Mouse (Mus musculus) liver, embryonic 14.5 days (tissue): Measurements from ENCODE around the gene Map7.

Experiments used
- CTCF ChIP-seq: IDR thresholded peaks from 2 replicates; pipeline ENCODE4 v1.5.1; 2016; ENCODE audit warnings: antibody characterized with exemption, low read depth, control low read depth
- EP300 ChIP-seq: IDR thresholded peaks from 2 replicates; pipeline ENCODE4 v1.6.1; 2016; ENCODE audit warnings: antibody characterized with exemption, low read depth

GRCm38 (mm10) chr10:20164810-20165209, 16.5 kb downstream of the Map7 start:
- TF ChIP-seq CTCF (no peak), EP300 (no peak)
